Mouse (Mus musculus) c-Kit-positive CD71-positive TER-119-positive erythroid progenitor cells, embryonic 14.5 days (primary cell): Measurements from ENCODE around the gene Aldh3b2.
"Not testable (repeated sequence)": the region's sequence is repeated elsewhere in the genome, so short reads cannot be mapped to it uniquely, and the experiment has no call there.

ENCODE experiments used
- DNase-seq: peaks from one replicate; pipeline ENCODE4 v3.0.0-alpha.2; 2013; ENCODE audit warnings: low spot score

Aldh3b2 gene

DNA sequence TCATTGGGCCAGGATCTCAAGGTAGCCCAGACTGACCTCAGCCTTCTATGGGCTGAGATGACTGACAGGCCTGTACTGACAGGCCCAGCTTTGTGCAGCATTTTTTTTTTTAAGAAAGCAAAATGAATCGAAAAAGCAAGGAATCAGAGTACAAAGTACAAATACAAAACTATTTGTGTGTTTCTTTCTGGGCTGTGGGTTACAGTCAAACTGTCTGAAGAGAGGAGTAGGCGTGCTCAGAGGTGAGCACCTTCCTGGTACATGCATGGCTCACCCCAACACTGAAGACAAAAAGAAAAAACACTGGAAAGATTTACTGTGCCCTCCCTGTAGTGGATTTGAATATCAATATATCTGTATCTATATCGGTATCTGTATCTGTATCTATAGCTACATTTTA, 24.3 kb upstream of the Aldh3b2 start:
- DNase-seq, result no peak

DNA sequence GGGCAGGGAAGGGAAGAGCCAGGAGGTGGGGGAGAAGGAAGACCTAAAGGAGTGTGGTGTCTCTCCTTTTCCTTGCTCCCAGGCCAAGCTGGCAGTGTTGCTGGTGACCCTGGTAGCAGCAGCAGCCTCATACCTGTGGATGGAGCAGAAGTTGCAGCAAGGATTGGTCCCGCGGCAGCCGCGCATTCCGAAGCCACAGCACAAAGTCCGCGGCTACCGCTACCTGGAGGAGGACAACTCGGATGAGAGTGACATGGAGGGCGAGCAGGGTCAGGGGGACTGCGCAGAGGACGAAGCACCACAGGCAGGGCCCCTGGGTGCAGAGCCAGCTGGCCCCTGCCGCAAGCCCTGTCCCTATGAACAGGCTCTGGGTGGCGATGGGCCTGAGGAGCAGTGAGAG, 23.6 kb upstream of the Aldh3b2 start:
- DNase-seq, result no peak

DNA sequence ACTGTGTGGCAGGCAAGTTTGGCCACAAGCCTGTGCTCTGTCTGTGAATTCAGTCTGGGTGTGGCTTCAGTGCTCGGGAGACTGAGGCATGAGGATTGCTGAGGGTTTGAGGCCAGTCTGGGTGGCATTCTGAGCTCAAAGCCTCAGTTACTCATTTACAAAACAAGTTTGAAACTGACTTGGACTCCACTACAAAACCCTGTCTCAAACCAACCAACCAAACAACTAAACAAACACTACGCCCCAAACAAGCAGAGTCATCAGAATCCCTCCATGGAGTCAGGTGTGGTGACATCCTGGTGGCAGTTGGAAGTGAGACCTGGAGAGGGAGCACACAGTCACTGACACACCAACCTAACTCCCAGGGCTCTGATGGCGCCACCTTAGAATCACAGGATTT, 21.8 kb upstream of the Aldh3b2 start:
- DNase-seq, result no peak

DNA sequence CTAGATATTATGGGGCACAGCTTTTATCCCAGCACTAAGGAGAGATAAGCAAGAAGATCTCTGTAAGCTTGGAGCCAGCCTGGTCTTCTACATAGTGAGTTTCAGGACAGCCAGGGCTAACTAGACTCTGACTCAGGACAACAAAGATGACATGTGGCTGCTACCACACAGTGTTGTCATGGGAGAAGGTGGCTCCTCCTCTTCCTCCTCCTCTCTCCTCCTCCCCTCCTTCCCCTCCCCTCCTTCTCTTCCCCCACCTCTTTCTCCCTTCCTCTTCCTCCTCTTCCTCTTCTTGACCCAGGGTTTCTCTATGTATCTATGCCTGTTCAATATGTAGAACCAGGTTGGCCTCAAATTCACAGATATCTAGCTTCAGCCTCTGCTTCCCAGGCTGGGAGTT, 20.7 kb upstream of the Aldh3b2 start:
- no peak for DNase-seq

DNA sequence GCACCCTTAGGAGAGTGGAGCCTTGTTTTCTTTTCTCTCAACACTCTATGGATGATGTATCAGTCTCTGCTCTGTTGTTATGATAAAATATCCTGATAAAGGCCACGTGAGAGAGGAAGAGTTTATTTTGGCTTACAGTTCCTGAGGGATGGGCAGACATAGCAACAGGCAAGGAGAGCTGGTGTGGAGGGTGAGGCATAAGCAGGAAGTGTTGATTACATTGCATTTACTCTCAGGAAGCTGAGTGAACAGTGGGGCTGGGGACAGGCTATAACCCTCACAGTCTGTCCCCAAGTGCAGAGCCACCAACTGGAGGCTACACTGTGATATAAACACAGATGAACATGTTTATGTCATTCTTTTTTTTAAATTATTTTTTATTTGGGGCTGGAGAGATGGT, 20.0 kb upstream of the Aldh3b2 start:
- no peak for DNase-seq

DNA sequence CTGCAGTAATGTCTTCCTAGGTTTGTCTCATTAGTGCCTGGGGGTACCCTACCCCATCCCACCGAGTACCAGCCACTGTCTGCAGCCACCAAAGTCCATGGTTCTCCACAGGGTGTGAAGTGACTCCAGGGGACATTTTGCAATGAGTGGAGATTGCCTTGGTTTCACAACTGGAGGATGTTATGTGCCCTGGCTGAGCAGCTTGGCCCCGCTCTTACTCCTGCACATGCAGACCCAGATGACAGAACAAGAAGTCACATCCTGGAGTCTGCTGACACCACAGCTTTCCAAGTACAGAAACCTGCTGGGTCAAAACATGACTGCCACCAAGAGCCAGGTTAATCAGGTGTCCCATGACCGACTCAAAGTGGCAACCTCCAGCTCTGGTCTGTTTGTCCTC, 17.1 kb upstream of the Aldh3b2 start:
- no peak for DNase-seq

DNA sequence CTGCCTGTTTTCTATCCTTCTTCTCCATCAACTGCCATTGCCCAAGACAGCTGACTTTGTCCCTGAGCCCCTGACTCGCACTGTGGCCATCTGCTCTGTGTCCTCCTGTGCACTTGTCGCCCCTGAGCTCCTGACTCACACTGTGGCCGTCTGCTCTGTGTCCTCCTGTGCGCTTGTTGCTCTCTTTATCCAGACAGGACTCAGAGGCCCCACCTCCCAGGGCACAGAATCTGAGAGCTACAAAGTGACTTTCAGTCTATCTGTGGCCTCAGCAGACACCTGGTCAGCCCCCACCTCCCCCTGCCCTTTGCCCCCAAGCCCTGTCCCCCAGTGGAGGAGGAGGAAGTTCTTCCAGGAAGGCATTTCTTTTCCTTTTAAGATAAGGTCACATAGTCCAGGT, 16.3 kb upstream of the Aldh3b2 start:
- DNase-seq, result no peak

DNA sequence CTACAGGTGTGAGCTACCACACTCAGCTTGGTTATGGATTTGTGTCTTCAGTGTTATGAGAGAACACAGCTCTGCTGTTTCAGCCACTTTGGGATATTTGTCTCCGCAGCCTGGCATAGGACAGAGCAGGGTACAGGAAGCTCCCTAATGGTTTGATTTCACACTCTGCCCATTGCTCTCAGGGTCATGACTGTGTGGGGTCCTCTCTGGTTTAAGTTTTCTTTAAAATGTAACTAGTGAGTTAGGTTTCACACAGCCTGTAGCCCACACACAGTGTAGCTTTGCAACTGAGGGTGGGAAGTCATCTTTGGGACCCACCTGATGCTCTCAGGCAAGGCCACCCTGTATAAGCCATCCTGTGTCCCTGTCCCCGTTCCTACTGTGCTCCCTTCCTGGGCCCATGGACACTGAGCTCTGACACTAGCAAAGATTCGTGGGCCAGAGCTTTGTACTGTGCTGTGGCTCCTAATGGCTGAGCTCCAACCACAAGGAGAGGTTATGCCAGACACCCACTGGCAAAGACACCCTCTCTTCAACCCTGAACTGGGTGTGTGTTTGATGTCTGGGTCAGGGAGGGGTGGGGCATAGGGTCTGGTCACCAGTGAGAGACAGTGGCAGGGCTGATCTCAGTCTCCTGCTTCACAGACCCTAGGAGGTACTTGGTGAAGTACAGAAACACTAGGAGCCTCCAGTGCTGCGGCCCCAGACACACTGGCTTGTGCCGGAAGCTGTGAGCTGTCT, 14.7 kb upstream of the Aldh3b2 start:
- DNase-seq, result not testable (repeated sequence)

DNA sequence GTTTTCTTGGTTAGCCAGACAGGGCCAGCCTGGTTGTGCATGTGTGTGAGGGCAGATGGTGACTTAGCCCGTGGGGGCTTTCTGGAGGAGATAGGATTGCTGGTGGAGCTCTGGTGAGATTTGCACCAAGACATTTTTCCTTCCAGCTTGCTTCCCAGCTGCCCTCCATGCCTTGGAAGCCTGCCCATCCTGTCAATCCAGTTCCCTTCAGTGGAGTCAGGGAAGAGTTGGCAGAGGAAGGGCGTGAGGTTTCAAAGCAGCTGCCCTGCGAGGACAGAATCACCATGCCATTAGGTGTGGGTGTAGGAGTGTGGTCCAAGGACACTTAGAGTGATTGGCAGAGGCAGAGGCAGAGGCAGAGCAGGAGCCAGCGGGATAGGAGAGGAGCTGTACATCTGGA, 13.7 kb upstream of the Aldh3b2 start, which contains the start of gene Aldh3b3:
TSS of gene Aldh3b3 (plus strand) at position 176 of the 400 bp plus-strand sequence.
- DNase-seq, result no peak

DNA sequence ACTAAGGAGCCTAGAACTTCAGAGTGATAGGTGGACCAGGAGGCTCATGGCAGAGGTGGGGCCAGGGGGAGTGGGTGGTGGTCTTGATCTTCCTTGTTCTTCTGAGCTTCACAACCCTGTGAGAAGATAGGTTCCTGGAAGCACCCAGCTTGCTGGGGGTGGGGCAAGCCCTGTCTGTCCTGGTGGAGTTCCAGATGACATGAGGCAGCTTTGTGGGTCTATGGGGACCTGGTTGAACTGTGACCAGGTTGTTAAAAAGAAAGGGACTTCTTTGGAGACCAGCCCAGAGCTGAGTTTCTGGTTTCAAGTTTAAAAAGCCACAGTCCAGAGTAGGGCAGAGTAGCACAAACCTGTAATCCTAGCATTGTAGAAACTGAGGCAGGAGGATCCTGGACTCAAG, 13.1 kb upstream of the Aldh3b2 start:
- DNase-seq, result no peak

DNA sequence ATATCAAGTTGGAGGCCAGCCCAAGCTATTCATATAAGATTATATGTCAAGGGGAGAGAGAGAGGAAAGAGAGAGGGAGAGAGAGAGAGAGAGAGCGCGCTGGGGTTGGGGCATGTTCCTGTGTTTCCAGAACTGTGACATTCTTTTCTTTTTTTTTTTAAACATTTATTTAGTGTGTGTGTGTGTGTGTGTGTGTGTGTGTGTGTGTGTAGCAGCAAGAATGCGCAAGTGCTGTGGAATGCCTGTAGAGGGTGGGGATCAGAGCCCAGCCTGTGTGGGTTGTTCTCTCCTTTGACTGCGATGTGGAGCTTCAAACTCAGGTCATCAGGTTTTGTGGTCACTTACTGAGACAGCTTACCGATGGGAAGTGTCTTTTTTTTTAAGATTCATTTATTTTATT, 11.9 kb upstream of the Aldh3b2 start:
- DNase-seq, result no peak

DNA sequence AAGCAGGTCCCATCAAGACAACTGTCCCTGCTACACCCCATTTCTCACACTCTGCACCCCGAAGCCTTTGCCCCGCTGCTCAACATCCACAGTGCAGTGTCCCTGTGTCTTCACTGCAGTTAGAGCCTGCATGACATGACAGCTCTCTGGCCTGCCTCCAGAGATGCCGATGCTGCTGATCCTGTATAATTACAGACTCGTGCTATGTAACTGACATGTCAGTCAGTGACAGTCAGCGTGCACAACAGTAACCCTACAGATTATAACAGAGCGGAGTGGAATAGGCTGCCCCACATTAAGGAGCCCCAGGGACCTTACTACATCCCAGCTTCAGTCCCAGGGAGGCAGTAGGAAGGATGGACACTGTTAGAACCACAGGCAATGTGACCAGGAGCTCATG, 10.3 kb upstream of the Aldh3b2 start:
- DNase-seq, result not testable (repeated sequence)

DNA sequence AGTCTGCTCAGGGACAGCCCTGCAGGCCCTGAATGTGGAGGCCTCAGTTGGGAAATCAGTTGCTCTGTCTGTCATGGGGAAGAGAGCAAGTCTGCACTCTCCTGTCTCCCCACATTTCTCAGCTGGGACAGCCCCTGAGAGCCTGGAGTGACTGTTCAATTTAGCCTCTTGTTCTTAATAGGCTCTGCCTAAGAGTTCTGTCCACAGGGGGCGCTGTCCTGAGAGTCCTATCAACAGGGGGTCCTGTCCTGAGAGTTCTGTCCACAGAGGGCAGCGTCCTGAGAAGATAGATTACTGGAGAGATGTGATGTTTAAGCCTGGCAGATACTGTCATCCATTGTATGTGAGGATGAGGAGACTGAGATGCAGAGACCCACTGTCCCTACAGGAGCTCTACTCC, 9.7 kb upstream of the Aldh3b2 start:
- no peak for DNase-seq

DNA sequence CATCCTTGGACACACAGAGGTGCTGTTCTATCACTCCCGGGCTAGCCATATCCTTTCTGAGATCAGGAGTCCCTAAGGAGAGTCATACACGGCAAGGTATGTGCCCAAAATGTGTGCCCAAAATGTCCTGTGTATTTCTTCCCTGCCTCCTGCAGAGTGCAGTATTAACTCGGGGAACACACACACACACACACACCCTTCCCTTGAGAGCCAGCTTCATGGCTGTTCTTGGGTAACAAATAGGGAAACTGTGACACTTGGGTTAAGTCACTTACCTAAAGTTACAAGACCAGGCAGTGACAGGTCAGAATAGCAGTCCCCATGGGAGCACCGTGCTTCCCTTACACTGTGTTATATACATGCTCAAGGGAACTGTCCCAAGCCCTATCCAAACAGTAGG, 8.1 kb upstream of the Aldh3b2 start:
- DNase-seq, result no peak

DNA sequence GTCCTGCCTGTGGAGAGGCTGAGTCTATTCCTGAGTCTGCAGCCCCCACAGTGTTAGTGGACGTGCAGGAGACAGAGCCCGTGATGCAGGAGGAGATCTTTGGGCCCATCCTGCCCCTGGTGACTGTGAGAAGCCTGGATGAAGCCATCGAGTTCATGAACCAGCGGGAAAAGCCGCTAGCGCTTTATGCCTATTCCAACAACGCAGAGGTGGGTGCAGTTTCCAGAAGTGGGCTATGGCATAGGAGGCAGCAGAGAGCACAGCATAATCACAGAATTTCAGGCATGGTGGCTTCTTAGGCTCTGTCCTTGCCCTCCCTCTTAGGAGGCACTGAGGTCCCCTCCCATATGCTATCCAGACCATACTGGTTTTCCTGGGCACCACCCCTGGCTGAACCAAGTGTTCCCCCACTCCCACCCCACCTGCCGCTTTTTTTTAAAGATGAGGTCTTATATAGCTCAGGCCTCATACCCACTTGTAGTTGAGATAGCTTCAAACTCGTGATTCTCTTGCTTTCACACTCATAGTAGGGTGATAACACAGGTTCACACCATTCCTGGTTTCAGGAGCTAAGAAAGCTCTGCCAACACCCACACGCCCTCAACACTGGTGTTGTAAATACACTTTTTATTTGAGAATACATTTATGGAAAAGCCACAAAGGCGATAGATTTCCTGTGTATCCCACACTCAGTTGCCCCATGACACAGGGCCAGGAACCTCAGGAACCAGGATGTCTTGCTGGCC, 5.6 kb upstream of the Aldh3b2 start:
- no peak for DNase-seq

DNA sequence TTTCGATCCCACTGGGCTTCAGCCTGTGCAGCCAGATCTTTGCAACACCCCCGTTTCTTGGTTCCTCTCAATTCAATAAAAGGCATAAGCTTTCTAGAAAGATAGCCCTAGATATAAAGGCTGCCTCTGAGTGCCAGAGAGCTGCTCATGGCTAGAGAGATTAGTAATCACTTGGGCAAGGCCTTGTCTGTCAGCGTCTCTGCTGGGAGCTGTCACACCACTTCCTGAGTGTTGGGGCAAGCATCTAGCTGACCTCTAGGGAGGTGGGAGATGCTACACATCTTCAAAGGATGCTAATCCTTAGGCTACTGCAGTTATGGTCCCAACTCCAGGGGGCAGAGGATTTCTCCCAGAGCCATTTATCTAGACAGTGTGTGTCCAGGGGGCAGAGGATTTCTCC, 4.9 kb upstream of the Aldh3b2 start:
- no peak for DNase-seq

DNA sequence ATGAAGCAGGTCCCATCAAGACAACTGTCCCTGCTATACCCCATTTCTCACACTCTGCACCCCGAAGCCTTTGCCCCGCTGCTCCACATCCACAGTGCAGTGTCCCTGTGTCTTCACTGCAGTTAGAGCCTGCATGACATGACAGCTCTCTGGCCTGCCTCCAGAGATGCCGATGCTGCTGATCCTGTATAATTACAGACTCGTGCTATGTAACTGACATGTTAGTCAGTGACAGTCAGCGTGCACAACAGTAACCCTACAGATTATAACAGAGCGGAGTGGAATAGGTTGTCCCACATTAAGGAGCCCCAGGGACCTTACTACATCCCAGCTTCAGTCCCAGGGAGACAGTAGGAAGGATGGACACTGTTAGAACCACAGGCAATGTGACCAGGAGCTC, 2.5 kb downstream of the Aldh3b2 start:
- DNase-seq, result not testable (repeated sequence)

DNA sequence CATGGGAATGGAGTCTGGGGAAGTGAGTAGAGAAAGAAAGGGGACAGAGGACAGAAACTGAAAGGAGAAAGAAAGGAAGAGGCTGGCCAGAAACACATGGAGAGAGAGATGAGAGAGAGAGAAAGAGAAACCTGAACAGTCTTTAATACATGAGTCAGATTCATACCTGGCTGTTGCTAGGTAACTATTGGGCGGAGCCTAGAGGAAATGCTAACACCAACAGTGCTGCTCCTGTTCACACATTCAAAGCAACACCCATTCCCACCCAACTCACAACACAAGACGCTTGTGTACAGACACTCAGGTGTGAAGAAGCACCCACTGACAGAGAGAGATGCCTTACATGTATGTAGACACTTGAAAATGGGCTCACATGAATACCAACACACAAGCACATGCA, 3.7 kb downstream of the Aldh3b2 start:
- DNase-seq, result no peak

DNA sequence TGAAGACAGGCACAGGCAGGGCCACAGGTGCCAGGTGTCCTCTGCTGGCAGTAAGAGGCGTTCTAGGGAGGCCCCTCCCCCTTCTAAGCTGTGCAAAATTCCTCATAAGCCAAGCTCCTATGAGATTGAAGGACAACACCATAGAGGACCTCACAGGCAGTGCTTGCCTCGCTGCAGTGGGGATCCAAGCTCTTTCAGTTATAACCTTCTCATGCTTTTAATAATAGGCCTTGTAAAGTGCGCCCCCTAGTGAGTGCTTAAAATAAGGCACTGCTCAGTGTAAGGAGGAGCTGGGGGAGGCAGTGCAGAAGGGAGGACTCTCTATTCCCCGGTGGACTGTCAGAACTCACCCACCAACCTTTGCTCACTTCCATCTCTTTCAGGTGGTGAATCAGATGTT, 8.2 kb downstream of the Aldh3b2 start:
- peak; percentile 81 for DNase-seq

DNA sequence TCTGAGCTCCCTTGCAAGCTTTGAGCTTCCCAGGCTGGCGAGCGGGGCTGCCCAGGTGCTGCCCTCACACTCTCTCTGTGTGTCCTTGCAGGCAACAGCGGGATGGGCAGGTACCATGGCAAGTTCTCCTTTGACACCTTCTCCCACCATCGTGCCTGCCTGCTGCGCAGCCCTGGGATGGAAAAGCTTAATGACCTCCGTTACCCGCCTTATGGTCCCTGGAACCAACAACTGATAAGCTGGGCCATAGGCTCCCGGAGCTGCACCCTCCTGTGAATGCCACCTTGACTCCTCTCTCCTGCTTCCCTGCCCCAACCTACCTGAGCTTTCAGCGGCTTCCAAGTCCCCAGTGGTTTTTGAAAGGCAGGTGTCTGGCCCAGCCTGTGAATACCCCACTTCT, 8.8 kb downstream of the Aldh3b2 start:
- no peak for DNase-seq

DNA sequence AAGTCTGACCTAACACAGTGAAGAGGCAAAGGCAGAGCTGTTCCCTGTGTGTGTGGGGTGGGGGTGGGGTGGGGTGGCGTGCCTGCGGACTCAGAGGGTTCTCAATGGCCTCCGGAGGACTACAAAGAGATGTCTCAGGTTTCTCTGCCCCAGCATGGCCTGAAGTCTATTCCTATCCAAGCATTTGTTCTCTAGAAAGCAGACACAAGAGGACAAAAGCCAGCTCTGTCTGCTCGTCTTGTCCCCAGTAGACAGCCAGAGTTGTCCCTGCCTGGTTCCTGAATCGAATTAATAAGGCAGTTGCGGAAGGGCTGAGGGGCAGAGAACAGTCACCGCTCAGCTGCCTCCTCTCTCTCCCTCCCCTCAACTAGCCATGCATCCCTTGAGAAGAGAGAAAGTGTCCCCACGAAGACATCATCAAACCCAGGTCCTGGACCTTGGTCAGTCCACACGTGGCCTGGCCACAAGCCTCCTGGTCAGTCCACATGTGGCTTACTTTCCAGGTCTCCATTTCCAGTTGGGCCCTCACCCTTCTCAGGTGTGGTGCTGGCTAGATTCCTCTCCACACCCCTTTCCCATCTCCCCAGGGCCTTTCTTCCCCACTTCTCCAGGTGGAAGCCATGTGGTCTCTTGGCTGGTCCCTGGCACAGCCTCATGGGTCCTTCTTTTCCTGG, 11.5 kb downstream of the Aldh3b2 start:
- DNase-seq, result no peak

DNA sequence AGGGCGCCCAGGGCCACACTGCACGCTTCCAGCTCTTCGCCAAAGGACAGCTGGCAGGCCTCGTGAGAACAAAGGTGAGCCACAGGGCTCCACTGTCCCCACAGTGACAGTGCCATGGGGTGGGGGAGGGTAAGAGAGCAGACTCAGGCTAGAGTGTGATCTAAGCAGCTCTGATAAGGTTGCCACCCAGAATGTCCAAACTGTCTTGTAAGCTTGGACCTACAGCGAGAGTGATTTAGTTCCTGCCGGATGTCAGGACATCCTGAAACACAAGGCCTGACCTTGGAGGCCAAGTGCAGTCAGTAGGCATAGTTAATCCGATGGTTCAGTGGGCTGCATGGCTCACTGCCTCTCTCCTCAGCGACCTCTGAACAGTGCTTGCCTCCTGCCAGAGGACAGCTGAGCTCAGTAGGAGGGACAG, 13.1 kb downstream of the Aldh3b2 start:
- DNase-seq, result no peak

DNA sequence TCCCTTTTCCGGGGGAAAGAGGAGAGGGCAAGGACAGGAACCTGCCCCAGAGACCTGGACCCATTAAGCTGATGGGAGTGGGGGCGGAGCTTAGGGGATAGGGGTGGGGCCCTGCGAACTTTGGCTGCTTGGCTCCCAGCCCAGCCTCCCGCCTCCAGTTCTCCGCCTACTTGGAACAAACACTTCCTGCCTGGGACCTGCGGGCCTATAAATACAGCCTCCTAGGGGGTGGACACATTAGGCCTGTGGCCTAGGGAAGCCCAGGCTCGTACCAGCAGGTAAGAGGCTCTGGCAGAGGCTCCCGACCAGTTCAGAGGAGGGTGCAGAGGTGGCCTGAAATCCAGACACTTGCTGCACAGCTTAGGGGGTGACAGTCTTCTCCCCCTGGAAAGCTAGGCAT, 14.2 kb downstream of the Aldh3b2 start, which contains the start of gene Acy3:
TSS of gene Acy3 (plus strand) at position 237 of the 400 bp plus-strand sequence.
- DNase-seq, result peak; percentile 24
